Mouse (Mus musculus) CH12.LX (cell line): ENCODE measurements at regions not wholly inside any gene's neighbourhood (a gene's known extent, or its start where the extent isn't known, plus 50 kb on each side); places are given as distances from the start of the nearest gene placed in this dataset.

ENCODE experiments used
- CHD2 ChIP-seq: IDR thresholded peaks from 2 replicates; pipeline ENCODE4 v1.6.1; 2011; ENCODE audit warnings: low read length, improper control_type of control experiment
- CTCF ChIP-seq, 2 experiments: IDR thresholded peaks in 1 of 2; conservative IDR thresholded peaks in 1 of 2; 2 replicates each; pipeline ENCODE4 v1.5.1; 2011 to 2012; ENCODE audit warnings: low read depth in 2 of 2, low read length in 2 of 2, improper control_type of control experiment in 1 of 2, inconsistent platforms in 1 of 2, mild to moderate bottlenecking in 1 of 2, moderate library complexity in 1 of 2
- E2F4 ChIP-seq: IDR thresholded peaks from 2 replicates; pipeline ENCODE4 v1.6.1; 2011; ENCODE audit warnings: low read depth, low read length, improper control_type of control experiment; ENCODE audit not compliant: insufficient replicate concordance
- GABPA ChIP-seq: IDR thresholded peaks from 2 replicates; pipeline ENCODE4 v1.6.1; 2012; ENCODE audit warnings: low read depth, low read length, improper control_type of control experiment, inconsistent platforms; ENCODE audit not compliant: insufficient replicate concordance
- MAX ChIP-seq: IDR thresholded peaks from 2 replicates; pipeline ENCODE4 v1.6.1; 2011; ENCODE audit warnings: low read length, improper control_type of control experiment
- MEF2A ChIP-seq: IDR thresholded peaks from 2 replicates; pipeline ENCODE4 v1.6.1; 2014; ENCODE audit warnings: low read depth, mild to moderate bottlenecking, inconsistent platforms, low read length, improper control_type of control experiment, borderline replicate concordance
- POLR2A ChIP-seq: IDR thresholded peaks from 2 replicates; pipeline ENCODE4 v1.6.1; 2011; ENCODE audit warnings: low read depth, mild to moderate bottlenecking, improper control_type of control experiment, low read length
- POLR2AphosphoS2 ChIP-seq: IDR thresholded peaks from 2 replicates; pipeline ENCODE4 v1.6.1; 2011; ENCODE audit warnings: low read depth, low read length, improper control_type of control experiment
- SIN3A ChIP-seq: IDR thresholded peaks from 2 replicates; pipeline ENCODE4 v1.6.1; 2012; ENCODE audit warnings: low read length, improper control_type of control experiment, inconsistent platforms
- ZKSCAN1 ChIP-seq: IDR thresholded peaks from 2 replicates; pipeline ENCODE4 v1.6.1; 2012; ENCODE audit warnings: low read depth, inconsistent platforms, low read length, improper control_type of control experiment, borderline replicate concordance

- TF ChIP-seq CTCF (conservative IDR thresholded peaks at IDR 0.05 in 1 of 2, IDR thresholded peaks at IDR 0.05 in 1 of 2; ENCODE audit: low read depth in 2 of 2, low read length in 2 of 2) (no peak), POLR2A (no peak), MEF2A (no peak), SIN3A (no peak), CHD2 (no peak), POLR2AphosphoS2 (no peak), ZKSCAN1 (no peak), GABPA (no peak), MAX (no peak), E2F4 (no peak)
These were observed 57.8 kb upstream of the Phox2b start for GRCm38 (mm10) chr5:67156911-67157310.
